13 mouse cellular contexts compared by ENCODE assay signal in genomic region chr1:127260969-127261368, GRCm38 (mm10). TPM values are rescaled to one million over a fixed set of nuclear protein-coding genes. Genes with fewer than 3 reads are reported as not detected.
DNase-seq lines count a peak whose midpoint lies in the region; ATAC-seq lines count a peak whose summit lies in the region.
"Had no signal": no experiment of that assay in that cellular context is flagged by ENCODE, and none has a peak within 500 bp of the region (broad histone marks: within the 10 kb centered on the region; RNA-seq: fewer than 3 reads in every experiment).

No protein-coding gene starts in this region.

- H3K4me3 ChIP-seq in midbrain, embryonic 12.5 days: no peak overlapping the region
- no peak overlapping the region for H3K4me3 ChIP-seq in midbrain, embryonic 14.5 days (replicated peaks; ENCODE audit: low read depth, low read length)
- no peak overlapping the region for H3K4me3 ChIP-seq in kidney, embryonic 15.5 days (replicated peaks)
- no peak overlapping the region for H3K4me3 ChIP-seq in embryonic facial prominence, embryonic 10.5 days
- H3K4me3 ChIP-seq: forebrain, embryonic 15.5 days; limb, embryonic 13.5 days; megakaryocyte, embryonic 14.5 days had no signal

- H3K4me2 ChIP-seq in midbrain, embryonic 12.5 days (replicated peaks): no peak overlapping the region
- H3K4me2 ChIP-seq in midbrain, embryonic 14.5 days (ENCODE audit: low read length): no peak overlapping the region
- H3K4me2 ChIP-seq in kidney, embryonic 15.5 days: no peak overlapping the region
- H3K4me2 ChIP-seq: forebrain, embryonic 15.5 days; limb, embryonic 13.5 days had no signal

- peak; percentile 21 for DNase-seq in cerebellum, adult 9-10 months
- no peak for DNase-seq in cerebellum, postnatal 4 days (ENCODE audit: low spot score in 2 of 2)
- no peak for DNase-seq in midbrain, embryonic 14.5 days
- no peak for DNase-seq in B cell, adult 2 months
- DNase-seq in embryonic facial prominence, embryonic 10.5 days (ENCODE audit: low spot score): no peak
- DNase-seq: adrenal gland, adult 8-10 months; heart, postnatal 36 days had no signal

- peak overlapping the region; percentile 8; the same call in 1 of the 2 replicates for H3K27ac ChIP-seq in midbrain, embryonic 12.5 days (replicated peaks)
- H3K27ac ChIP-seq in midbrain, embryonic 14.5 days (replicated peaks; ENCODE audit: low read depth, low read length): no peak overlapping the region
- H3K27ac ChIP-seq in kidney, embryonic 15.5 days: peak overlapping the region; percentile 56
- no peak overlapping the region for H3K27ac ChIP-seq in embryonic facial prominence, embryonic 10.5 days (replicated peaks)
- H3K27ac ChIP-seq: forebrain, embryonic 15.5 days; limb, embryonic 13.5 days had no signal

- no peaks in the 10 kb centered on the region for H3K36me3 ChIP-seq in midbrain, embryonic 12.5 days
- no peaks in the 10 kb centered on the region for H3K36me3 ChIP-seq in midbrain, embryonic 14.5 days (ENCODE audit: control insufficient read depth, insufficient read depth, low read length)
- H3K36me3 ChIP-seq in kidney, embryonic 15.5 days: no peaks in the 10 kb centered on the region
- H3K36me3 ChIP-seq in embryonic facial prominence, embryonic 10.5 days (replicated peaks): peaks cover 2% of the 10 kb centered on the region
- H3K36me3 ChIP-seq: forebrain, embryonic 15.5 days had no signal

- peaks cover 18% of the 10 kb centered on the region for H3K4me1 ChIP-seq in midbrain, embryonic 12.5 days
- H3K4me1 ChIP-seq in midbrain, embryonic 14.5 days (ENCODE audit: control insufficient read depth, insufficient read depth, low read length): peaks cover 10% of the 10 kb centered on the region
- peaks cover 17% of the 10 kb centered on the region for H3K4me1 ChIP-seq in kidney, embryonic 15.5 days
- H3K4me1 ChIP-seq in embryonic facial prominence, embryonic 10.5 days: peaks cover 19% of the 10 kb centered on the region

- ATAC-seq in midbrain, embryonic 12.5 days (ENCODE audit: low FRiP score, low read depth): peak; percentile 41; the same call in 1 of the 2 replicates
- no peak for ATAC-seq in midbrain, embryonic 14.5 days (ENCODE audit: low FRiP score, low TSS enrichment)
- ATAC-seq in kidney, embryonic 15.5 days (replicated peaks; ENCODE audit: low FRiP score): peak; percentile 94
- ATAC-seq in megakaryocyte, adult 5-6 weeks (ENCODE audit: poor library complexity, severe bottlenecking): 0 out of 2 replicates have a peak, but pooled peaks have one; percentile 18
- ATAC-seq: forebrain, embryonic 15.5 days had no signal

- H3K9ac ChIP-seq in midbrain, embryonic 12.5 days (replicated peaks): no peak overlapping the region
- no peak overlapping the region for H3K9ac ChIP-seq in midbrain, embryonic 14.5 days (replicated peaks; ENCODE audit: low read length)
- no peak overlapping the region for H3K9ac ChIP-seq in kidney, embryonic 15.5 days
- H3K9ac ChIP-seq: forebrain, embryonic 15.5 days; limb, embryonic 13.5 days had no signal

- no peaks in the 10 kb centered on the region for H3K27me3 ChIP-seq in midbrain, embryonic 12.5 days
- no peaks in the 10 kb centered on the region for H3K27me3 ChIP-seq in midbrain, embryonic 14.5 days (ENCODE audit: control insufficient read depth, insufficient read depth, low read length)
- no peaks in the 10 kb centered on the region for H3K27me3 ChIP-seq in kidney, embryonic 15.5 days
- H3K27me3 ChIP-seq in embryonic facial prominence, embryonic 10.5 days (replicated peaks; ENCODE audit: low read depth, poor library complexity, severe bottlenecking): no peaks in the 10 kb centered on the region
- H3K27me3 ChIP-seq: forebrain, embryonic 15.5 days; limb, embryonic 13.5 days; megakaryocyte, embryonic 14.5 days had no signal

- 53% methylated on average over 6 of the region's 6 CpGs for whole genome bisulfite sequencing in midbrain, embryonic 12.5 days
- WGBS in midbrain, embryonic 14.5 days: 51% methylated on average over 6 of the region's 6 CpGs
- WGBS in kidney, embryonic 15.5 days: 30% methylated on average over 6 of the region's 6 CpGs
- 42% methylated on average over 6 of the region's 6 CpGs for WGBS in embryonic facial prominence, embryonic 10.5 days

- H3K9me3 ChIP-seq in midbrain, embryonic 12.5 days: no peaks in the 10 kb centered on the region
- no peaks in the 10 kb centered on the region for H3K9me3 ChIP-seq in midbrain, embryonic 14.5 days (ENCODE audit: control insufficient read depth, low read length)
- no peaks in the 10 kb centered on the region for H3K9me3 ChIP-seq in kidney, embryonic 15.5 days (replicated peaks)
- no peaks in the 10 kb centered on the region for H3K9me3 ChIP-seq in embryonic facial prominence, embryonic 10.5 days
- H3K9me3 ChIP-seq: forebrain, embryonic 15.5 days; limb, embryonic 13.5 days; megakaryocyte, embryonic 14.5 days had no signal

RNA-seq across cellular contexts. Expression of gene Mgat5, which starts 56.2 kb away (rescaled TPM):
- 9.2 and 10.4 TPM in 2 replicates for polyA plus RNA-seq in midbrain, embryonic 12.5 days (2016; fragmentation: Nextera tagmentation; extraction: Ambion mirVana)
- 18.3 and 21.4 TPM in 2 replicates for polyA plus RNA-seq in midbrain, embryonic 14.5 days (2014; fragmentation: Nextera tagmentation; extraction: Ambion mirVana)
- 8.2 and 8.6 TPM in 2 replicates for polyA plus RNA-seq in kidney, embryonic 15.5 days (2015; fragmentation: Nextera tagmentation; extraction: Ambion mirVana)
- 15.9 and 17.2 TPM in 2 replicates for total RNA-seq in megakaryocyte, adult 5-6 weeks (2015)
- total RNA-seq in megakaryocyte, adult 5-6 weeks (2017): 14.4 and 19.0 TPM in 2 replicates
- 4.9 TPM in 2 replicates for polyA plus RNA-seq in embryonic facial prominence, embryonic 10.5 days (2016; fragmentation: Nextera tagmentation; extraction: Ambion mirVana)

Comparison
In these comparisons a context has a peak if more than half of its experiments do, and no peak if none do; other contexts are left out.
1. H3K27ac ChIP-seq: peak in midbrain, embryonic 12.5 days (single experiment) and kidney, embryonic 15.5 days (single experiment); none in midbrain, embryonic 14.5 days (single experiment) and embryonic facial prominence, embryonic 10.5 days (single experiment).